Mouse (Mus musculus): Measurements from ENCODE around the gene Vmn2r5. TPM values are rescaled to one million over a fixed set of nuclear protein-coding genes. Genes with fewer than 3 reads are reported as not detected.
"Not testable (repeated sequence)": the region's sequence is repeated elsewhere in the genome, so short reads cannot be mapped to it uniquely, and the experiment has no call there.

The Vmn2r5 gene
- not detected in 2 replicates for polyA plus RNA-seq (2016; fragmentation: Nextera tagmentation; extraction: Ambion mirVana)

DNA sequence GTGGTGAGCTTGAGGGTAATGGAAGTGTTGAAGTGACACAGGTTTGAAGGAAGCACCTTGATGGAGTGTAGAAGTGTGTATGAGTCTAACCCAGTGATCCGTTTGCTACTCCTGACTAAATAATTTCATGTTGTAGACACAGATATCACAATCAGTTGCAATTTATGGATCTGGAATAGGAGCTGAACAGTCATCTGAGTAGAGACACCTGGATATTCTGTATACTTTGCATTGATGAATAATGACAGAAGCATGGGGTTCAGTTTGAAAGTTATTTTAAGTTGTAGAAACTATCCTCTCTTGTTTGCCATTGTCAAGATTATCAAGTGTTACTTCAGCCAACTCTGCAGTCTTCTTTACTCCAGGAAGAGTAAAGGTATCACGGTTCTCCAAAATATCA lies at the start of gene Vmn2r5:
Vmn2r5 (minus strand) TSS at position 101 of the 400 bp plus-strand sequence.
- 86% methylated on average over 1 of the region's 2 CpGs for WGBS
- not testable (repeated sequence) for H3K27ac ChIP-seq; H3K4me2 ChIP-seq; H3K4me3 ChIP-seq (replicated peaks); ATAC-seq (ENCODE audit: insufficient number of reproducible peaks, insufficient read depth, low FRiP score, low TSS enrichment, low read depth); H3K36me3 ChIP-seq; H3K9ac ChIP-seq (replicated peaks); H3K27me3 ChIP-seq; H3K4me1 ChIP-seq (replicated peaks); H3K9me3 ChIP-seq

DNA sequence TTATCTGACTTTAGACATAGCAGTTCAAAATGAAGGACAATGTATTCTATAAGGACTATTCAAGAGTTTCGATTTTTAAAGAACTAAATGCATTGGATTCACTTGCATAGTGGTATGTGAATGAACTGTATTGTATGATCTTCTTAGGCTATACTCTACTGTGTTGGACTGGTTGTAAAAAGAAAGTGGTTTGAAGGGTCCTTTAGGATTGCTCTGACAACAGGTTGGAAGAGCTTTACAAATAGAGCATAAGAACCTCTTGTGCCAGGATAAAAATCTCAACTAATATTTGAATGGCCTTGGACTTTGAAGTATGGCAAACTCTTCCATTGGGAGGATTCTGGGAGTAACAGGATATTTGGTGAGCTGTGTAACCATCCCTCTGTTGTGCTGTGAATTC lies 13.9 kb upstream of the Vmn2r5 start:
- not testable (repeated sequence) for H3K9me3 ChIP-seq; H3K27me3 ChIP-seq; H3K27ac ChIP-seq; H3K9ac ChIP-seq (replicated peaks); H3K4me1 ChIP-seq (replicated peaks); ATAC-seq (ENCODE audit: insufficient number of reproducible peaks, insufficient read depth, low FRiP score, low TSS enrichment, low read depth); H3K4me2 ChIP-seq; H3K36me3 ChIP-seq; H3K4me3 ChIP-seq (replicated peaks)
- 80% methylated on average over 1 of the region's 1 CpGs for WGBS

Other genes with a start within 250 kb of the Vmn2r5 start
- gene Vmn2r3, start 220.1 kb downstream of the Vmn2r5 start, polyA plus RNA-seq (2016; fragmentation: Nextera tagmentation; extraction: Ambion mirVana), result not detected in 2 replicates
- not detected in 2 replicates for gene Vmn2r4, start 94.5 kb downstream of the Vmn2r5 start, polyA plus RNA-seq (2016; fragmentation: Nextera tagmentation; extraction: Ambion mirVana)
- gene Vmn2r6, start 56.0 kb upstream of the Vmn2r5 start, polyA plus RNA-seq (2016; fragmentation: Nextera tagmentation; extraction: Ambion mirVana), result not detected in 2 replicates